Mouse (Mus musculus): ENCODE results near the gene Prpf38b.

DNA sequence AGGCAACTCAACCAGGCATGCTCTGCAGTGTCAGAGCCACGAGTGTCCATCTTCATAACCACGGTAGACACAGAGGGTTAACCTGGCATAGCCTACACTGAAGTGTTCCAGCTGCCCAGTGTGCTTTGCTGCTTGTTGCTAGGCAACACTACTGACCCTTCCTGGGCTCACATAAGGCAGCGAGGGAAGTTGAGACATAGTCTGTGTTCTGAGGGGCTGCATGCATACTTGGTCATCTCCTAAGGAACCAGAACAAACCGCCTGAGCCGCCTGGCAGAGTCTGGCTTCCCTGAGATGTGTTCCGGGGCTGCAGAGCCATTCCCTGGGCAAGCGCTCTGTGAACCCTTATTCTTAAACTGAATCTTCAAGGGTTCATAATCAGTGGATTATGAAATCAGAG lies 49.7 kb upstream of the Prpf38b start:
- TF ChIP-seq CTCF (IDR thresholded peaks at IDR 0.05; ENCODE audit: low read depth) (no peak), EP300 (IDR thresholded peaks at IDR 0.05; ENCODE audit: low read depth) (no peak)
